Mouse (Mus musculus): Measurements from ENCODE around the gene 2310046K23Rik. TPM values are rescaled to one million over a fixed set of nuclear protein-coding genes. Genes with fewer than 3 reads are reported as not detected.
A peak's percentile ranks its signal among the peaks of the same experiment; 100 is the strongest.

2310046K23Rik gene
- polyA plus RNA-seq, 2 experiments = not detected

GRCm38 (mm10) chr3:92572514-92573155 lies 38.3 kb upstream of the 2310046K23Rik start:
- Histone ChIP-seq H3K4me1 (ENCODE audit: control insufficient read depth, insufficient read depth, low read length) (no peaks in the 10 kb centered on the region), H3K4me2 (replicated peaks; ENCODE audit: low read depth, low read length, severe bottlenecking) (no peak overlapping the region)
- WGBS = 47% methylated on average over 2 of the region's 2 CpGs

GRCm38 (mm10) chr3:92568752-92569151 lies 34.4 kb upstream of the 2310046K23Rik start:
- whole genome bisulfite sequencing = 93% methylated on average over 2 of the region's 2 CpGs
- no peak for TF ChIP-seq POLR2A (IDR thresholded peaks at IDR 0.05; ENCODE audit: borderline replicate concordance, extremely low read depth, insufficient read depth, insufficient read length)
- no peak overlapping the region for H3K9ac ChIP-seq (ENCODE audit: low read depth, low read length, severe bottlenecking)
- H3K9me3 ChIP-seq (ENCODE audit: control insufficient read depth, low read length) = no peaks in the 10 kb centered on the region
- H3K4me1 ChIP-seq (ENCODE audit: control insufficient read depth, insufficient read depth, low read length) = no peaks in the 10 kb centered on the region
- DNase-seq (ENCODE audit: low spot score) (no peak), ATAC-seq (ENCODE audit: low FRiP score, low read depth) (no peak)
- H3K4me2 ChIP-seq (replicated peaks; ENCODE audit: low read depth, low read length, severe bottlenecking) = no peak overlapping the region
- H3K36me3 ChIP-seq (ENCODE audit: control insufficient read depth, insufficient read depth, low read length) = no peaks in the 10 kb centered on the region
- H3K27me3 ChIP-seq (ENCODE audit: control insufficient read depth, insufficient read depth, low read length) = no peaks in the 10 kb centered on the region
- no peak overlapping the region for H3K27ac ChIP-seq (replicated peaks; ENCODE audit: low read depth, low read length)
- H3K4me3 ChIP-seq (replicated peaks; ENCODE audit: low read length) = no peak overlapping the region

More at GRCm38 (mm10) chr3:92572514-92573155, 38.3 kb upstream of the 2310046K23Rik start:
- ATAC-seq (ENCODE audit: low FRiP score, low read depth) (no peak), DNase-seq (ENCODE audit: low spot score) (no peak)
- Histone ChIP-seq H3K27ac (replicated peaks; ENCODE audit: low read depth, low read length) (no peak overlapping the region), H3K4me3 (replicated peaks; ENCODE audit: low read length) (no peak overlapping the region), H3K9me3 (ENCODE audit: control insufficient read depth, low read length) (no peaks in the 10 kb centered on the region), H3K27me3 (ENCODE audit: control insufficient read depth, insufficient read depth, low read length) (no peaks in the 10 kb centered on the region), H3K36me3 (ENCODE audit: control insufficient read depth, insufficient read depth, low read length) (no peaks in the 10 kb centered on the region), H3K9ac (ENCODE audit: low read depth, low read length, severe bottlenecking) (no peak overlapping the region)
- TF ChIP-seq POLR2A (IDR thresholded peaks at IDR 0.05; ENCODE audit: borderline replicate concordance, extremely low read depth, insufficient read depth, insufficient read length) = no peak

DNA sequence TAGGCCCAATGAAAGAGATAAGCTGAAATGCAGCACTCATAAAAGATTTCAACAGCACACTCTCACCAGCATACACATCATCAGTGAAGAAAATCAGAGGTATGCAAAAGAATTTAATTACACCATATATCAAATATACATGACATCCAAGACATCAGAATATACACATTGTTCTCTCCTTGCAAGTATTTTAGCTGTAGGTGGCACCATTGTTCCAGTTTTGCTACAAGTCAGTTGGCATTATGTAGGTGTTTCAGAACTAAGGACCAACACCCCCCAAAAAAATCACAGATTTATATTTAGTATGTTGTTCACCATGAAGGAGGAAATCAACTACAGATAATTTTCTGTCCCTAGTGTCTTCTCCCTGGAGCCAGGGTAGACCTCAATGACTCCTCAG lies 31.1 kb upstream of the 2310046K23Rik start:
- no peaks in the 10 kb centered on the region for H3K9me3 ChIP-seq (ENCODE audit: control insufficient read depth, low read length)
- ATAC-seq (ENCODE audit: low FRiP score, low read depth) = no peak
- no peaks in the 10 kb centered on the region for H3K36me3 ChIP-seq (ENCODE audit: control insufficient read depth, insufficient read depth, low read length)
- no peak overlapping the region for H3K4me2 ChIP-seq (replicated peaks; ENCODE audit: low read depth, low read length, severe bottlenecking)
- no peaks in the 10 kb centered on the region for H3K4me1 ChIP-seq (ENCODE audit: control insufficient read depth, insufficient read depth, low read length)
- H3K27ac ChIP-seq (replicated peaks; ENCODE audit: low read depth, low read length) = no peak overlapping the region
- TF ChIP-seq POLR2A (IDR thresholded peaks at IDR 0.05; ENCODE audit: borderline replicate concordance, extremely low read depth, insufficient read depth, insufficient read length) = no peak
- H3K4me3 ChIP-seq (replicated peaks; ENCODE audit: low read length) = no peak overlapping the region
- H3K27me3 ChIP-seq (ENCODE audit: control insufficient read depth, insufficient read depth, low read length) = no peaks in the 10 kb centered on the region
- H3K9ac ChIP-seq (ENCODE audit: low read depth, low read length, severe bottlenecking) = no peak overlapping the region
- no peak for DNase-seq (ENCODE audit: low spot score)

DNA sequence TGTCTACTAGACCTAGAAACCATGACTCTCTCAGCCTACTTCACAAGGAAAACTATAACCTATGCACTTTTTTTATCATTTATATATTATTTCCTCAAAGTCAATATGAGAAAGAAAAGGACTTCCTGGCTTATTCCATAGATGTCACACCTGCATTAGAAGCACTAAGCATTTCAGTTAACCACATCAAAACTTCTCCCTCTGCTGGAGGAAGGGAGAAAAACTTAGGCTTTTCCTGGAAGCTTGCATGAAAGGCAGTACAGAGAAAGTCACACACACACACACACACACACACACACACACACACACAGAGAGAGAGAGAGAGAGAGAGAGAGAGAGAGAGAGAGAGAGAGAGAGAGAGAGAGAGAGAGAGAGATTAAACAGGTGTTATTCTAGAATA lies 22.0 kb downstream of the 2310046K23Rik start:
- TF ChIP-seq POLR2A (IDR thresholded peaks at IDR 0.05; ENCODE audit: borderline replicate concordance, extremely low read depth, insufficient read depth, insufficient read length) = no peak
- Histone ChIP-seq H3K9ac (ENCODE audit: low read depth, low read length, severe bottlenecking) (no peak overlapping the region), H3K36me3 (ENCODE audit: control insufficient read depth, insufficient read depth, low read length) (no peaks in the 10 kb centered on the region), H3K4me3 (replicated peaks; ENCODE audit: low read length) (no peak overlapping the region), H3K9me3 (ENCODE audit: control insufficient read depth, low read length) (no peaks in the 10 kb centered on the region), H3K27ac (replicated peaks; ENCODE audit: low read depth, low read length) (no peak overlapping the region), H3K4me2 (replicated peaks; ENCODE audit: low read depth, low read length, severe bottlenecking) (no peak overlapping the region), H3K27me3 (ENCODE audit: control insufficient read depth, insufficient read depth, low read length) (no peaks in the 10 kb centered on the region), H3K4me1 (ENCODE audit: control insufficient read depth, insufficient read depth, low read length) (no peaks in the 10 kb centered on the region)
- peak; percentile 11 for DNase-seq (ENCODE audit: low spot score)
- ATAC-seq (ENCODE audit: low FRiP score, low read depth) = no peak

DNA sequence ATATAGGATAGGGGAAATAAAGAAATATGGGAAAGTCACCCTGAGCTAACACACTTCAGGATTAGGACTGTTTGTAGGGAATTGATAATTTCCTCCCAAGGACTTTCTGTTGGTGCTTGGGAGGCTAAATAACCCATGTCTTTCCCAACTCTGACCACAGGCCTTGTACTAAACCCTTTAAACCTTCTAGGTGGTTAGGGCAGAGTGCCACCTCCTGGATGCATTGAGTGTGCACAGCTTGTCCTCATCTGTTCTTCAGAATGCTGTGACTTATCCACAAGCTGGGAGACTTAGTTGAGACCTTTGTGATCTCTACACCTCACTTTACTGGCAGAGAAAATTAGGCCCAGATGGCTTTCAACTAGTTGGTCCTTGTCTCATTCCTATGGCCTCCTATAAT lies 23.5 kb downstream of the 2310046K23Rik start:
- H3K36me3 ChIP-seq (ENCODE audit: control insufficient read depth, insufficient read depth, low read length) = no peaks in the 10 kb centered on the region
- H3K9me3 ChIP-seq (ENCODE audit: control insufficient read depth, low read length) = no peaks in the 10 kb centered on the region
- no peak overlapping the region for H3K4me2 ChIP-seq (replicated peaks; ENCODE audit: low read depth, low read length, severe bottlenecking)
- no peak overlapping the region for H3K4me3 ChIP-seq (replicated peaks; ENCODE audit: low read length)
- peak; percentile 48 for DNase-seq (ENCODE audit: low spot score)
- H3K4me1 ChIP-seq (ENCODE audit: control insufficient read depth, insufficient read depth, low read length) = no peaks in the 10 kb centered on the region
- no peak for TF ChIP-seq POLR2A (IDR thresholded peaks at IDR 0.05; ENCODE audit: borderline replicate concordance, extremely low read depth, insufficient read depth, insufficient read length)
- no peak overlapping the region for H3K27ac ChIP-seq (replicated peaks; ENCODE audit: low read depth, low read length)
- no peak overlapping the region for H3K9ac ChIP-seq (ENCODE audit: low read depth, low read length, severe bottlenecking)
- ATAC-seq (ENCODE audit: low FRiP score, low read depth) = no peak
- no peaks in the 10 kb centered on the region for H3K27me3 ChIP-seq (ENCODE audit: control insufficient read depth, insufficient read depth, low read length)

DNA sequence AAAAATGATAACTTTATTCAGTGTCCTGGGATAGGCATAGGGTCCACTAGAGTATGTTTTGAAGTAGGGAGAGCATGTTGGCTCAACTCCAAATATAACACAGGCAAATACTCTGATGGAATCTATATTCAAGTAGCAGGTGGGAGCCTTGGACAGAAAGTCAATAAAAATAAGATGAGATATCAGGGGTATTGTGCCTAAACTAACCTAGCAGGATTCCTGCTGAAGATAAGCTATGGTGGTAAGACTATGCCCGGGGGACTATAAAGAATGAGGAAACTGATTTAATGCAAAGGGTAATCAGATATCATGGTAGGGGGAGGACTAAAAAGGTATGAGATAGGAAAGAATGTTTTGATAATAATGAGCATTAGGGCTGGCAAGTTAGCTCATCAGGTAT lies 26.1 kb downstream of the 2310046K23Rik start:
- Histone ChIP-seq H3K27me3 (ENCODE audit: control insufficient read depth, insufficient read depth, low read length) (no peaks in the 10 kb centered on the region), H3K4me2 (replicated peaks; ENCODE audit: low read depth, low read length, severe bottlenecking) (no peak overlapping the region), H3K9me3 (ENCODE audit: control insufficient read depth, low read length) (no peaks in the 10 kb centered on the region), H3K4me3 (replicated peaks; ENCODE audit: low read length) (no peak overlapping the region), H3K27ac (replicated peaks; ENCODE audit: low read depth, low read length) (no peak overlapping the region), H3K9ac (ENCODE audit: low read depth, low read length, severe bottlenecking) (no peak overlapping the region), H3K36me3 (ENCODE audit: control insufficient read depth, insufficient read depth, low read length) (no peaks in the 10 kb centered on the region), H3K4me1 (ENCODE audit: control insufficient read depth, insufficient read depth, low read length) (no peaks in the 10 kb centered on the region)
- no peak for ATAC-seq (ENCODE audit: low FRiP score, low read depth)
- no peak for DNase-seq (ENCODE audit: low spot score)
- TF ChIP-seq POLR2A (IDR thresholded peaks at IDR 0.05; ENCODE audit: borderline replicate concordance, extremely low read depth, insufficient read depth, insufficient read length) = no peak
- WGBS = 85% methylated on average over 1 of the region's 1 CpGs
